Mouse (Mus musculus): ENCODE results near the gene Efcab5.
"Not testable (repeated sequence)": the region's sequence is repeated elsewhere in the genome, so short reads cannot be mapped to it uniquely, and the experiment has no call there.

Efcab5 gene

GRCm38 (mm10) chr11:77179771-77180170 is 9.0 kb downstream of the Efcab5 start:
- DNase-seq (ENCODE audit: low spot score): no peak

DNA sequence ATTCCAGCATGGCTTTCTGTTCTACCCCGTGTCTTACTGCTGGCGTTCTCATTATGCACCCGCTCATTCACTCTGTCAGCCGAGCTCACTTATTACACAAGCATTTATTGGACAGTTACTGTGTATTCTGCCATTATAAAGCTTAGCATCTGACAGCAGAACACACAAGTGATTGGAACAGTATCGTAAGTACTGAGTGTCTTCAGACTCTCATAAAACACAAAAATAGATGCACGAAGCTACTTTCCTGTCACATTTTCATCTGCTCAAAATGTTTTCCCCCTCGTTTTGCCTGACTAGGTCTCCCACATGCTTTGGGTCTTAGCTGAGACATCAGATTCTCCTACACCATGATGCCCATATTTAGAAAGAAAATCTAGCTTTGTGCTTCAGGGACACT is 14.2 kb downstream of the Efcab5 start:
- DNase-seq (ENCODE audit: low spot score): no peak

DNA sequence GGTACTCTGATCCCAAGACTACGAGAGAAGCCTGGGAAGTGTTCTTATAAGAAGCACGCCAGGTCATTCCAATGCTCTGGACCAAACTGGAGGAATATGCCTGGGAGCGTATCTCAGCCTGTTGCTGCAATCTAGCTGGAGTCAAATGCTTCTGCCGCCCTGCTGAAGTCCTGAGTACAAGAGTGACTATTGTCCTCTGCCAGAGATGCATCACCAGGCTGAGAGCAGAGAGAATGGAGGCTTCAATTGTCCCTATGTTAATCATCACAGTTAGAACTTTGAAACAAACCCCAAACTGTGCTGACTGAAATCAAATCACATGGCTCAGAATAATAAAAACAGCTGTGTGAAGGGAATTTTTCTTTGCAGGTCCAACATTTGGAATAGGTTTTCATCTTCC is 15.0 kb downstream of the Efcab5 start:
- no peak for DNase-seq (ENCODE audit: low spot score)

DNA sequence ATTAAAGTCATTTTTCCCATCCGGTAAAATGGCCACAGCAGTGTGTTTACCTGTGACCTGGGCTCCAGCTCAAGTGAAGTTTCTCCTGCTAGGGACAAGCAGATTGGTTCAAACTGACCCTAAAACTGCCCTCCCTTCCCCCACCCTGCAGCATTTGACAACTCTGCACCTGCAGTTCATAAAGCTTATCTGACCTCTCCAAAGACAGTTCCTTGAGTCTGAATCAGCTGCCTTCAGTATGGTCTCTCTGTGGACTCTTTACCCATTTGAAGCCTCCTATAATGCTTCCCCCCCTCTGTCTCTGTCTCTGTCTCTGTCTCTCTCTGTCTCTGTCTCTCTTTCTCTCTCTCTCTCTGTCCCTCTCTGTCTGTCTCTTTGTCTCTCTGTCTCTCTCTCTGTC is 28.0 kb downstream of the Efcab5 start:
- DNase-seq (ENCODE audit: low spot score): no peak

DNA sequence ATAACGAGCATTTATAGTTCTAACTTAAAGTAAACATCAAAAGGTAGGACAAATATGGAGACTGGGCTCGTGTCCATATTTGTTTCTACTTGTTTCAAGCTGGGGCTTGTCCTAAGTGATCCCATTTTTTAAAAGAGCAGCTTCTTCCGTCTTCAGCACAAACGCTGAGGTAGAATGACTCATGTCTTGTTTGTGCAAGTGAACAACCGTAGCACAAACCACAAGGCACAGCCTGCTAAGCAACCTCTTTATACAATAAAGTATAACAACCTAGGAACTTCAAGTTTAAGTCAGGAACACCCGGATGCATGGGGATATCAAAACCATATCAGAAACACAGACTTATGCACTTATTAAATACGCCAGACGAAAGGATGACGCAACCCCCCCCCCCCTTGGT is 28.4 kb downstream of the Efcab5 start:
- DNase-seq (ENCODE audit: low spot score): peak; percentile 20

DNA sequence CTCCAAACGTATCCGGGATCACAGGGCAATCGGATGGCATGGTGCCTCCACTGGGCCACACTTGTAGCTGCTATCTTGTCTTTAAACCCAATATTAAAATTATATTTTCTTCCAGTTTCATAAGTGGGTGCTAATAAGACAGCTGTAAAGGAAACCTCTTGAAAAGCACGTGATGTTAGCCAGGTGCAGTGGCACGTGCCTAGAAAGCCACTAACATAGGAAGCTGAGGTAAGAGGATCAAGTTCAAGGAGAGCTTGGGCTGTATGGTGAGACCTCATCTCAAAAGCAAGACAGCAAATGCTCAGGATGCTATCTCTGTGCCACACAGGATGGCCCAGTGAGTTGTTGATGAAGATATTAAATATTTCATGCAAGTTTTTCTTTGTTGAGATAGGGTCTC is 34.6 kb downstream of the Efcab5 start:
- DNase-seq (ENCODE audit: low spot score): no peak

DNA sequence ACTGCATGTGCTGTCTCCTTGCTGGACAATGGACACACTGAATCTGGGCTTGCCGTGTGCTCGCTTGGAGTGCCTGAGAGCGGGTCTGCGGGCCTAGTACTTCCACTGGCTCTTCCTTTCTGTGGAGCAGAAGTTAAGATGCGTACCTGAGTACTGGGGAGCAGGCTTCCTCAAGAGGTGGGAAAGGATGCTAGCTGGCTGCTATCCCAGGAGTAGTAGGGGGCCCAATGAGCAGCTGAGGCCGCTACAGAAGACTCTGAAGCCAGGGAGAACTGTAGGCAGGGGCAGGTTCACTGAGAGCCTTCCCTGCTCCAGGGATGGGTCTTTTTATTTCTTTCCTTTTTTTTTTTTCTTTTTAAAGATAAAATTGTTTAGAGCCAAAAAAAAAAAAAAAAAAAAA is 38.0 kb downstream of the Efcab5 start:
- no peak for DNase-seq (ENCODE audit: low spot score)

- DNase-seq (ENCODE audit: low spot score): peak; percentile 5
Observed at GRCm38 (mm10) chr11:77149783-77150630, 38.8 kb downstream of the Efcab5 start.

- DNase-seq (ENCODE audit: low spot score): no peak
Observed at GRCm38 (mm10) chr11:77148774-77149173, 40.0 kb downstream of the Efcab5 start.

DNA sequence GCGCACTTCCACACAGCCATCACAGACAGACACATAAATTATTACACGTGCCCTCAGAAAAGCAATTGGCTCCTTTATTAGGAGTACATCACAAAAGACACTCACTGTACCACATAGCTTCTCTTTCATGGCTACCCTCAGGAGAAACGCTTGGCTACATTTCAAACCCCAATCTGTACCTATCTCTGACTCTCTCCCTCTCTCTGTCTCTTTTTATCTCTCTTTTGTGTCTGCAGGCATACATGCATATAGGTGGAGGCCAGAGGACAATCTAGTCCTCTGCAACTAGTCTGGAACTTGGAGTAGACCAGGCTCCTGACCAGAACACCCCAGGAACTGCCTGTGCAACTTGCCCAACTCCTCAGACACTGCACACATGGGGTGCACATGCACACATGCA is 41.0 kb downstream of the Efcab5 start:
- no peak for DNase-seq (ENCODE audit: low spot score)

DNA sequence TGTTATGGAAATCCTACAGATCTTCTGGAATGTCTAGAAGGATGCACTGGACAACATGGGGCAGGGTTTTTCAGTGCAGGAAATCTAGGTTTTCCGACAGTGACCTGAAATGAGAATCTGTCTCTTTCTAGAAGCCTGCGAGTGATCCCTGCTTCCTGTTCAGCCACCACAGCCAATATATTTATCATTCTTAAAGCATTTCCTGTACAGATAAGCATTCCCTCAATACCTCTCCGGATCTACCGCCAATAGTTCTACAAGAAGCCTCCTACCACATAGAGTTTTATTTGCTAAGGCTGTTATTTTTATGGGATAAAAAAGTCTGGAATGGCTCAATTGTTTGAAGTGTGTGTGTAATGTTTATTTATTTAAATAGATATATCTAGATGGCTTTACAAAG is 43.3 kb downstream of the Efcab5 start:
- no peak for DNase-seq (ENCODE audit: low spot score)

DNA sequence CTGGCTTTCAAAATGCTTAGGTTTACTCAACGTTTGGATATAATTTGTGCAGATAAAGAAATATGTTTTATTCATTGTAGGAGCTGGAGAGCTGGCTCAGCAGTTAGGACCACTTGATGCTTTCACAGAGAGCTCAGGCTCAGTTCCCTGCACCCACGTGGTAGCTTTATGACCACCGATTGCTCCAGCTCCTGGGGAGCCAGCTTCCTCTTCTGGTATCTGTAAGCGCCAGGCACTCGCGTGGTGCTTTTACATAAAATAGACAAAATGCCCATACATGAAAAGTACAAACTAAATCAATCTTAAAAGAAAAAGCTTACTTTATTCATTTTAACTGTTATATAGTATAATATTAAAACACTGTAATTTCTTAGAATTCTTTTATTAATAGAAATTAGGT is 46.8 kb downstream of the Efcab5 start:
- no peak for DNase-seq (ENCODE audit: low spot score)

GRCm38 (mm10) chr11:77139976-77140375 is 48.8 kb downstream of the Efcab5 start:
- no peak for DNase-seq (ENCODE audit: low spot score)

- DNase-seq (ENCODE audit: low spot score): no peak
Observed at GRCm38 (mm10) chr11:77133450-77133849, 55.3 kb downstream of the Efcab5 start.

GRCm38 (mm10) chr11:77132580-77132979 is 56.2 kb downstream of the Efcab5 start:
- DNase-seq (ENCODE audit: low spot score): peak; percentile 7

DNA sequence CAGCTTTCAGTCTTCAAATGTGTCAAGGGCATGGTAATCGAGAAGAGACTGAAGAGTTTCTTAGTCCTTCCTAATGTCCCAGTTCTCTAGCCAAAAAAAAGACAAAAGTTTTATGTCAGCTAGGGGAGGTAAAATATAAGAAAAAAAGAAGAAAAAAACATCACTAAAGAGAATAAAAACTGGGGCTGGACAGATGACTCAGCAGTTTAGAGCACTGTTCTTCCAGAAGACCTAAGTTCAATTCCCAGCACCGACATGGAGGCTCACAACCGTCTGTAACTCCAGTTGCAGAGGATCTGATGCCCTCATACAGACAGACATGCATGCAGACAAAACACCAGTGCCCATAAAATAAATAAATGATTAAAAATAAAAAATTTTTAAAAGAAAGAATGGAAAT is 60.2 kb downstream of the Efcab5 start:
- no peak for DNase-seq (ENCODE audit: low spot score)

DNA sequence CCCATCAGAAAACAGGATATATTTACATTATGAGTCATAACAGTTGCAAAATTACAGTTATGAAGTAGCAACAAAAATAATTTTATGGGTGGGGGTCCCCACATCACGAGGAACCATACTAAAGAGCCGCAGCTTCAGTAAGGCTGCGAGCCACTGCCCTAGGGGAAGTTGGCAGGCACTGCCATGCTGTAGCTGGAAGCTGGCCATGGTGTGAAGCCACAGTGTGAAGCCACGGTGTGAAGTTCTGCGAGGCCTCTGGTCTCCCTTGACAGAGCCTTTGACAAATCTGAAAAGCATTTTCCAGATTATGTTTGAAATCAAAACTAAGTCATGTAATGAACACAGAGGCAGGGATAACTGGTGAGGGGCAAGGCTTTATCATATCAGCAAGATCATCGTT is 77.6 kb downstream of the Efcab5 start:
- no peak for DNase-seq (ENCODE audit: low spot score)

DNA sequence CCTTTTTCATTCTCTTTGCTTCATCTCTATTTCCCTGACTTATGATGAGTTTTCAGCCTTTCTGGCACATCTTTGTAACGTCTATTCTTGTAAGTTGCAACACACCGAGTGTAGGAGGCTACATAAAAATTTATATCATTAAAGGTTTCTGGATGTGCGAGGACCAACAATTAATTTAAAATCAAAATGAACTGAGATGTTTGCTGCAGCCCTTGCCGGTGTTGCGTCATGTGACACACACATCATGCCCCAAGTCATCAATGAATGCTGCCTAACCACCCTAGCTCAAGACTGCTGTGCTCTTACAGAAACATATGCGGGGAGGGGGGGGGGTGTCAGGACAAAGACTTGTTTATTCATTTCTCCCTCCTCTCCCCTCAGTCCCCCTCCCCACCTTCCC is 80.3 kb downstream of the Efcab5 start:
- no peak for DNase-seq (ENCODE audit: low spot score)

DNA sequence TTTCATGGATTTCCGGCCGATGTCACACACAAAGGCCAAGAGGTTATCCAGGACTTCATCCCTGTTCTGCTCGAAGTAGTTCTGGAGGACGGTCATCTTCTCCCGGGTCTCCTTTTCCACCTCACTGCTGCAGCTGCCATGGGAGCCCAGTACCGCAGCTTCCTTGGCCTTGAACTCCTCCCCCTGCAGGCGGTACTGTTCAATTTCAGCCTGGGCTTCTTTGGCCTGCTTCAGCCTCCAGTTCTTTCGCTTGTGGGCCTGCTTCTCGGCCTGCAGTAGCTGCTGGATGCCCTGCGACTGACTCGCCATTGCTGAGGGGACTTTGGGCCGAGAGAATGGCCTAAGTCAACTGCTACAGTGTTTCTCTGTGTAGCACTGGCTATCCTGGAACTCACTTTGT is 80.9 kb downstream of the Efcab5 start:
- not testable (repeated sequence) for DNase-seq (ENCODE audit: low spot score)

DNA sequence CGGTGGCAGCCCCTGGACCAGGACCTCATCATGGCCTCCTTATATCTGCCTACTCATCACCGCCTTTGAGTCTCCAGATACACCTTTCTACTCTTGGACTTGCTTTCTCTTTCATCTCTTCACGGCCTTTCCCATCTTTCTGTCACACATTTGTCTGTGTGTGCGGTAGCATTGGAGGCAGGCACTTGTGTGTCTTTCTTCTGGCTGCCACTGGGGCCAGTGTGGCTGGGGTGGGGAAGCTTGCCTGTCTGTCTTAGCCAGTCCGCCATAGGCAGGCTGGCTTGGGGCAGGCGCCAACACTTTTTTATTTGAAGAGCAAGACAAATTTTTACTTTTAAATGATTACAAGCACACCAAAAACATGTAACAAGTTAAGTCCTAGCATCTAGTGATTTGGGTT is 81.8 kb downstream of the Efcab5 start:
- no peak for DNase-seq (ENCODE audit: low spot score)

DNA sequence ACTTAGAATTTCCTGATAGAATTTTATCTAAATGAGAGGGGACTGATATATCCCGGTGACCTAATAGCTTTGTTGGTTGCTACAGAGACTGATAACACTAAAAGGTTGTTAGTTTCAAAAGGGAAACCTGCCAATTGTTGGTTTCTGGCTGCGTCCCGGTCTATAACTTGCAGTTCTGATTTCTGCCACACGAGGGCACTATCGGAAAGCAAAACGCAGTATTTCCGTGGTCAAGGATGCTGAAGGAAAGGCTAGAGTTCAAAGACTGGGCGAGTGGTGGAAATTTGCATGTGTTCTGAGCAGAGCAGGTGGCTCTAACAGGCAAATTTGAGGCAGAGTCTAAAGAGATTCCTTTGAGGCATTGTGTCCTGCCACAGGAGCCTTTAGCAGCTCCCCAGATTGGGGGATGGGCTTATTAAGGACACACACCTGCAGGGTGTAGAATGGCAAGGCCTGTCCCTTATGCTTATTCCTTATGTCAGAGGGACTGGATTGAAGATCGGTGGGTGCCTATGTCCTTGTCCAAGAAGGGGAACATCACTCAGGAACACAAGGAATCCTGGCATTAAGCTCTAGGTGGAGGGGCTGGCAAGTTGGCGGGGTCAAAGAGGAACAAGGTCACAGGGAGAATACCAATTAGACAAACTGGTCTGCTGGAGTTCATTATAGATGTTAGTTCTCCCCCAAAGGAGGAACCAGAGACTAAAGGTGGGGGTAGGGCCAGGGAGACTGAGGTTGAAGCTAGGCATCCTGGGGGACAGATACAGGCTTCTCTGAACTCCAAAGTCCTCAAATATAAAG is 88.4 kb downstream of the Efcab5 start:
- DNase-seq (ENCODE audit: low spot score): peak; percentile 78

GRCm38 (mm10) chr11:77098332-77098972 is 90.3 kb downstream of the Efcab5 start:
- DNase-seq (ENCODE audit: low spot score): peak; percentile 16

- no peak for DNase-seq (ENCODE audit: low spot score)
Observed at GRCm38 (mm10) chr11:77096991-77097390, 91.8 kb downstream of the Efcab5 start.
